ENCODE assay signal across 20 mouse cellular contexts in the genomic region with DNA sequence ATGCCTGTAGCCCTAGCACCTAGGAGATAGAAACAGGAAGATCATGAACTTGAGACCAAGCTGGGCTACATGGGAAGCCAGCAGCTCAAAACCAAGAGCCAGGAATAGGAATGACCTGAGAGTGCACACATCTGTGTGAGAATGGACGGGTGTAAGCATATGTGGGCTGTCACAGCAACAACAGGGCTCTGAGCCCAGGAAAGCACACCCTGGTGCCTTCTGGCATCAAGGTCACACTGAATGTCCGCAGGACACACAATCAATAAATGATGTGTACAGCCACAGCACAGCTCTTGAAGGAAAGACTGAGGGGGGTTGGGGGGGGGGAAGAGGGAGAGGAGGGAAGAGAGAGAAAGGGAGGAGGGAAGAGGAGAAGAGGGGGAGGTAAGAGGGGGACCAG.
"Had no signal": no experiment of that assay in that cellular context is flagged by ENCODE, and none has a peak within 500 bp of the region (broad histone marks: within the 10 kb centered on the region; RNA-seq: fewer than 3 reads in every experiment).

No protein-coding gene starts in this region.

- DNase-seq: liver, postnatal 0 days; lung, adult 2 months; lung, postnatal 10 days; lung, postnatal 4 days; retina, postnatal 1 day; right cerebral cortex, adult 18-20 months; right cerebral cortex, postnatal 25 days; right cerebral cortex, postnatal 4 days; spleen, adult 18-20 months; thymus, adult 2 months; thymus, postnatal 25 days; thymus, postnatal 4 days had no signal

- H3K9me3 ChIP-seq: liver, embryonic 15.5 days; lung, embryonic 15.5 days; midbrain, embryonic 10.5 days; midbrain, embryonic 13.5 days; neural tube, embryonic 13.5 days; neural tube, embryonic 15.5 days had no signal

- H3K27ac ChIP-seq: liver, embryonic 15.5 days; lung, embryonic 15.5 days; midbrain, embryonic 10.5 days; midbrain, embryonic 13.5 days; neural tube, embryonic 13.5 days; neural tube, embryonic 15.5 days had no signal

- H3K9ac ChIP-seq: liver, embryonic 15.5 days; liver, postnatal 0 days; lung, embryonic 15.5 days; midbrain, embryonic 13.5 days; neural tube, embryonic 13.5 days; neural tube, embryonic 15.5 days had no signal

- H3K4me2 ChIP-seq: liver, embryonic 15.5 days; lung, embryonic 15.5 days; midbrain, embryonic 13.5 days; neural tube, embryonic 13.5 days; neural tube, embryonic 15.5 days had no signal

- H3K4me3 ChIP-seq: liver, embryonic 15.5 days; lung, embryonic 15.5 days; midbrain, embryonic 10.5 days; midbrain, embryonic 13.5 days; myocyte; neural tube, embryonic 13.5 days; neural tube, embryonic 15.5 days had no signal

- ATAC-seq: liver, postnatal 0 days; midbrain, embryonic 13.5 days; midbrain, embryonic 16.5 days had no signal

- H3K4me1 ChIP-seq: lung, embryonic 15.5 days; midbrain, embryonic 10.5 days; midbrain, embryonic 13.5 days; neural tube, embryonic 13.5 days; neural tube, embryonic 15.5 days had no signal

- H3K27me3 ChIP-seq: liver, embryonic 15.5 days; lung, embryonic 15.5 days; midbrain, embryonic 13.5 days; neural tube, embryonic 13.5 days; neural tube, embryonic 15.5 days had no signal
